Mouse (Mus musculus): ENCODE results near the gene Lin7b.

DNA sequence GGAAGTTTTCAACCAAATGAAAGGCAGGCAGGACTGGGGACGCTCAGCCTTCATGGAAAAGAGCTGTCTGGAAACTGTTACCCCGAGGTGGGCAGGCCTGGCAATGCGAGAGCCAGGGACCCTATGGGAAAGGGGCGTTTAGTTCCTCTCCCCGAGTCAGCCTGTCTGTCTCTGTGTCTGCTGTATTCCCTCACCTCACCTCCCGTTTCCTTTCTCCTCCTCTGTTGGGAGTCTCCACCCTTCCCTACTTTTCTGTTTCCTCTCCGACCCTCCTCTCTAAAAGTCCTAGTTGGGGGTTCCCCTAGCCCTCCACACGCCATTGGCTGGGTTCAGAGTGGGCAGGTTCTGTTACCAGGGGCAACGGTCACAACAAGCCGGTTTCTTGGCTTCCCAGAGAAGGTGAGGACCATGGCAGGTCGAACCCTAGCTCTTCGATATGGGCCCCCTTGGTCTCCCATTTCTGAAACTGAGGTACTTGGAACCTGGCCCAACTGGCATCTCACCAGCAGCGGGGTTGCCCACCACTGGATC lies 47.6 kb upstream of the Lin7b start:
- TF ChIP-seq POLR2A (IDR thresholded peaks at IDR 0.05; ENCODE audit: borderline replicate concordance, control insufficient read depth, low read depth, low read length): no peak
- TF ChIP-seq CTCF (IDR thresholded peaks at IDR 0.05; ENCODE audit: control insufficient read depth, insufficient read depth, low read length): no peak

All from bone marrow, adult 2 months (tissue).